Comparison of ENCODE assay signal across 9 mouse cellular contexts in genomic region chr5:32747650-32748375, GRCm38 (mm10). TPM values are rescaled to one million over a fixed set of nuclear protein-coding genes. Genes with fewer than 3 reads are reported as not detected.
DNase-seq lines count a peak whose midpoint lies in the region; ATAC-seq lines count a peak whose summit lies in the region.
"Had no signal": no experiment of that assay in that cellular context is flagged by ENCODE, and none has a peak within 500 bp of the region (broad histone marks: within the 10 kb centered on the region; RNA-seq: fewer than 3 reads in every experiment).

No protein-coding gene starts in this region.

- H3K9me3 ChIP-seq in liver, embryonic 12.5 days (replicated peaks) = no peaks in the 10 kb centered on the region
- H3K9me3 ChIP-seq: embryonic facial prominence, embryonic 12.5 days had no signal

- H3K36me3 ChIP-seq in liver, embryonic 12.5 days = 0 out of 2 replicates have a peak, but pooled peaks cover 3% of the 10 kb centered on the region
- H3K36me3 ChIP-seq: embryonic facial prominence, embryonic 12.5 days had no signal

- DNase-seq in liver = peak; percentile 46
- DNase-seq in adipocyte (ENCODE audit: low spot score) = peak; percentile 81
- peak; percentile 79 for DNase-seq in embryo, embryonic 10.5 days (ENCODE audit: low spot score)
- peak; percentile 63 for DNase-seq in heart, adult 9 months (ENCODE audit: low spot score in 2 of 2)
- DNase-seq in layer of hippocampus, adult 18-20 months (ENCODE audit: low spot score in 2 of 2) = peak; percentile 45 to 82
- peak; percentile 76 for DNase-seq in lung, postnatal 36 days
- peak; percentile 31 to 47 for DNase-seq in spleen, postnatal 10 days (ENCODE audit: low spot score in 2 of 2)

- ATAC-seq in liver, embryonic 12.5 days = no peak

- H3K27me3 ChIP-seq in liver, embryonic 12.5 days (replicated peaks) = no peaks in the 10 kb centered on the region
- H3K27me3 ChIP-seq: embryonic facial prominence, embryonic 12.5 days had no signal

- peaks cover 45% of the 10 kb centered on the region for H3K4me1 ChIP-seq in liver, embryonic 12.5 days

- H3K4me3 ChIP-seq in liver, embryonic 12.5 days = no peak overlapping the region
- H3K4me3 ChIP-seq: embryonic facial prominence, embryonic 12.5 days had no signal

- H3K27ac ChIP-seq in liver, embryonic 12.5 days = no peak overlapping the region
- H3K27ac ChIP-seq: embryonic facial prominence, embryonic 12.5 days had no signal

- 43% methylated on average over 6 of the region's 6 CpGs for WGBS in liver, embryonic 12.5 days (ENCODE audit: insufficient replicate concordance)

- H3K9ac ChIP-seq in liver, embryonic 12.5 days = no peak overlapping the region
- H3K9ac ChIP-seq: embryonic facial prominence, embryonic 12.5 days had no signal

- H3K4me2 ChIP-seq in liver, embryonic 12.5 days = no peak overlapping the region
- H3K4me2 ChIP-seq: embryonic facial prominence, embryonic 12.5 days had no signal

RNA-seq across cellular contexts. Expression of gene Pisd, which starts 37.6 kb away (rescaled TPM):
- polyA plus RNA-seq in liver, embryonic 12.5 days (2016; fragmentation: Nextera tagmentation; extraction: Ambion mirVana) = 42.9 and 46.7 TPM in 2 replicates
- 10 to 100 TPM; 62.2 to 62.9 TPM for total RNA-seq in layer of hippocampus, adult 18-20 months (2021)
